Mouse (Mus musculus) ES-E14 (cell line): ENCODE data around the gene Trabd. TPM values are rescaled to one million over a fixed set of nuclear protein-coding genes. Genes with fewer than 3 reads are reported as not detected.
A peak's percentile ranks its signal among the peaks of the same experiment; 100 is the strongest.

ENCODE experiments used
- DNase-seq: peaks from one replicate; pipeline ENCODE4 v3.0.0-alpha.2; 2013; ENCODE audit warnings: low read depth, low spot score
- H3K27ac ChIP-seq: 2 replicates; pipeline ENCODE4 v1.5.1; 2012; ENCODE audit warnings: low read depth, mild to moderate bottlenecking, low read length, moderate library complexity, mixed read lengths; ENCODE audit not compliant: poor library complexity, insufficient read depth, severe bottlenecking
- H3K36me3 ChIP-seq: 2 replicates; pipeline ENCODE4 v1.6.1; 2012; ENCODE audit warnings: mild to moderate bottlenecking, low read length, moderate library complexity, mixed read lengths; ENCODE audit not compliant: control insufficient read depth, poor library complexity, insufficient read depth, severe bottlenecking
- H3K4me1 ChIP-seq, 2 experiments: fragments of 150-350 bp in 1 of 2; sonication (generic) in 1 of 2; 2 replicates each; pipeline ENCODE4 v1.6.1; 2012; ENCODE audit warnings: low read length in 2 of 2, mild to moderate bottlenecking in 1 of 2, mixed read lengths in 1 of 2; ENCODE audit not compliant: control insufficient read depth in 2 of 2, insufficient read depth in 2 of 2, poor library complexity in 1 of 2
- H3K4me3 ChIP-seq, 2 experiments: fragments of 150-350 bp in 1 of 2; sonication (generic) in 1 of 2; 2 replicates each; pipeline ENCODE4 v1.5.1; 2012; ENCODE audit warnings: low read length in 2 of 2, low read depth in 1 of 2, mild to moderate bottlenecking in 1 of 2, mixed read lengths in 1 of 2; ENCODE audit not compliant: insufficient read depth in 1 of 2, poor library complexity in 1 of 2, severe bottlenecking in 1 of 2
- H3K9ac ChIP-seq: 2 replicates; pipeline ENCODE4 v1.6.1; 2012; ENCODE audit warnings: low read depth, mild to moderate bottlenecking, low read length, mixed read lengths; ENCODE audit not compliant: poor library complexity, insufficient read depth, severe bottlenecking
- H3K9me3 ChIP-seq: fragments of 150-350 bp; sonication (generic); 2 replicates; pipeline ENCODE4 v1.6.1; 2012; ENCODE audit warnings: low read depth, mild to moderate bottlenecking, low read length; ENCODE audit not compliant: control insufficient read depth, insufficient read depth
- CHD2 ChIP-seq: IDR thresholded peaks from 2 replicates; pipeline ENCODE4 v1.6.1; 2014; ENCODE audit warnings: mild to moderate bottlenecking, low read depth, low read length, inconsistent platforms
- HCFC1 ChIP-seq: IDR thresholded peaks from 2 replicates; pipeline ENCODE4 v1.6.1; 2012; ENCODE audit warnings: low read length, inconsistent platforms, borderline replicate concordance; ENCODE audit not compliant: insufficient read depth
- MAFK ChIP-seq: IDR thresholded peaks from 2 replicates; pipeline ENCODE4 v1.6.1; 2014; ENCODE audit warnings: mild to moderate bottlenecking, low read depth, low read length, inconsistent platforms; ENCODE audit not compliant: insufficient read depth
- ZC3H11A ChIP-seq: IDR thresholded peaks from 2 replicates; pipeline ENCODE4 v1.6.1; 2012; ENCODE audit warnings: low read depth, mild to moderate bottlenecking, inconsistent platforms, low read length, borderline replicate concordance
- ZNF384 ChIP-seq: IDR thresholded peaks from 2 replicates; pipeline ENCODE4 v1.6.1; 2012; ENCODE audit warnings: low read depth, low read length, inconsistent platforms
- in situ Hi-C, 2 experiments: fragments of 600-800 bp; cut with MboI; formaldehyde crosslinking; loops; one replicate each; pipeline ENCODE4 v1.15.1; 2025; ENCODE audit warnings: low sequenced_read_pairs in 2 of 2, inconsistent platforms in 1 of 2; ENCODE audit not compliant: unreplicated experiment in 2 of 2
- total RNA-seq: library from RNA; depleted of rRNA; stranded (reverse); fragments of 300-350 nt; gene quantifications from 2 replicates; pipeline ENCODE4 v1.2.3, GENCODE M21; 2012

Trabd gene
- total RNA-seq, 1 experiment, result 29.9 TPM

DNA sequence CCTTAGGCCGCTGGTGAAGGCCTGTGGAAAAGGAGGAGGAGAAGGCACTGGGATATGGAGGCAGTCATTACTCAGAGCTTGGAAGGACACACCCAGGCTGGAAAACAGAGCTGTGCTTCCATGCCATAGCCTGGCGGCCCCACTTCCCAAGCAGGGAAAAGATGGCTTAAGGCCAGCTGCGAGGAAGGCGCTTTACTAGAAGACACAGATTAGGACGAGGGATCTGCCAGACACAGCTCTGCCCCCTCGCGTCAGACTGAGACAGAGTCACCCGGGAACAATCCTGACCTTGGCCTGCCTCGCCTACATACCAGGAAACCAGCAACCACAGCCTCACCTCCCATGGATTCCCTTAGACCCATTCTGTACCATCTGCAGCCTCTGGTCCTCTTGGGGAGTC lies 35.2 kb downstream of the Trabd start:
- no peak for DNase-seq
- TF ChIP-seq HCFC1 (no peak), ZNF384 (no peak), CHD2 (no peak), MAFK (no peak), ZC3H11A (no peak)
- Histone ChIP-seq H3K9ac (no peak overlapping the region), H3K4me3 (no peak overlapping the region), H3K4me1 (no peaks in the 10 kb centered on the region), H3K36me3 (peaks cover 51% of the 10 kb centered on the region), H3K9me3 (no peaks in the 10 kb centered on the region), H3K27ac (no peak overlapping the region)
- in situ Hi-C loops, result no loop called here

DNA sequence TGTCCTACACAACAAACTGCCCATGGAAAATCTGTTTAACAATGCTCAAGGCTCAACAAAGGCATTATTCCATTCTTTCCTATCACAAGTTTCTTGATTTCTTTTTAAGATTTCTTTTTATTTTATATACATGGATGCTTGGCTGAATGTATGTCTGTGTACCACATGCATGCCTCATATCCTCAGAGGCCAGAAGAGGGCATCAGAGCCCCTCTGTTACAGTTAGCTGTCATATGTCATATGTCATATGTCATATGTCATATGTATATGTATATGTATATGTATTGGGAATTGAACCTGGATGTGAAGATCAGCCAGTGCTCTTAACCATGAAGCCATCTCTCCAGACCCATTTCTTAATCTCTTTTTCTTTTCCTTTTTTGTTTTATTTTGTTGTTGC lies 43.1 kb downstream of the Trabd start:
- no peak for DNase-seq
- Histone ChIP-seq H3K27ac (no peak overlapping the region), H3K4me3 (no peak overlapping the region), H3K4me1 (peaks cover 0 to 5% of the 10 kb centered on the region in 2 experiments; a peak in 1 of 4 replicates), H3K9ac (no peak overlapping the region), H3K36me3 (peaks cover 15% of the 10 kb centered on the region), H3K9me3 (no peaks in the 10 kb centered on the region)
- TF ChIP-seq ZNF384, result no peak
- TF ChIP-seq CHD2, result no peak
- TF ChIP-seq ZC3H11A, result no peak
- TF ChIP-seq MAFK, result no peak
- TF ChIP-seq HCFC1, result no peak
- in situ Hi-C loops, result no loop called here

DNA sequence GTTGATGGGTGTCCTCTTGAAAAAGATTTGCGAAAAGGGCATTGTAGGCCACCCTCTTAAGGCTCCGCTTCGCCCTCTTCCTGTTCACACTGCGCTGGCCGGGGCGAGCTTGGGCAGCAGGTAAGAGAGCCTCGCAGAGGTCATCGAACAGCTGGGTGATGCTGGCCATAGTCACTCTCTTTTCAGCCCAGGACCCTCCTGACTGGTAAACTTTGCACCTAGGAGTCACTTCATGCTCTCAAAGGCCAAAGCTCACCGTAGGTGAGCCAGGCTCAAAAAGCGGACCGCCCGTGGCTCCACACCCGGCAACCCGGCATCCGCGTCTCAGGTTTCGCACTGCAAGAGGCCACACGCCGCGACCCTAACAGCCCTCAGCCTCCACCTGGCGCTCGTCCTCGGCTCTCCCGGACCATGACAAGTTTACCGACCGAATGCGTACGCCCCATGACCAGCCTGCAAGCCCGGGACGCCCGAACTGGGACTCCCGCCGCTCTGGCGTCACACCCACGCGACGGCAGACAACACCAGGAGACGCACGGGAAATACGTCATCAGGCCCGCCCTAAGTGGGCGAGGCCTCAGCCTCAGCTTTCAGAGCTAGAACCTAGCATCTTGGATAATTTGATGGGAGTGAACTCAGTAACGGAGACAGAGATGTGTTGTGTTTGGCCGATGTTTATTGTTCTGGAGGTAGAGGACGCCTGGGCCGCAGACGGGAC lies 47.9 kb downstream of the Trabd start, which contains the start of gene Tubgcp6:
TSS of gene Tubgcp6 (minus strand) at position 464 of the 718 bp plus-strand sequence.
- H3K9ac ChIP-seq, result peak within 1 kb of the TSS; percentile 96
- peak within 1 kb of the TSS; percentile 69 to 93 for H3K4me3 ChIP-seq
- in situ Hi-C loops, result no loop called here
- no peak for TF ChIP-seq CHD2
- TF ChIP-seq HCFC1, result peak; percentile 83
- H3K4me1 ChIP-seq, result peaks cover 0 to 8% of the 10 kb centered on the region in 2 experiments; a peak in 1 of 4 replicates
- H3K9me3 ChIP-seq, result no peaks in the 10 kb centered on the region
- DNase-seq, result peak; percentile 95
- H3K36me3 ChIP-seq, result peaks cover 3% of the 10 kb centered on the region; the same call in 1 of the 2 replicates
- H3K27ac ChIP-seq, result peak within 1 kb of the TSS; percentile 18; the same call in 1 of the 2 replicates

DNA sequence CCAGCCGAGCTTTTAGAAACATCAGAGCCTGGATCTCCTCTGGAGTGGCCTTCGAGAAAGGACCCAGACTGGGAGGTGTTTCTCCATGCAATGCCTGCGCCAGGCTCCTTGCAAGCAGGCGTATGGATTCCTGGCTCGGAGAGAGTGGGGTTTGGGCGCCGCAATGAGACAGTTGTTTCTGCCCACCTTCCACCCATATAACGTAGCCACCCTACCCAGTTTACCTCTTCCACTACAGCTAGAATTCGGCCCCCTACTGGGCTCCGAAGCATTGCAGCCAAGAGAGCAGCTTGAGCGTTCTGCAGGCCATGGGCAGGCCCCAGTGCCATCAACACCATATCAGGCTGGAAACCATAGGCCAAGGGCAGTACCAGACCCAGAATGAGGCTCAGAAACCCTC lies 48.7 kb downstream of the Trabd start:
- Histone ChIP-seq H3K27ac (no peak overlapping the region), H3K4me3 (peak overlapping the region; percentile 69 to 93), H3K9me3 (no peaks in the 10 kb centered on the region), H3K9ac (peak overlapping the region; percentile 67; the same call in 1 of the 2 replicates), H3K36me3 (peaks cover 3% of the 10 kb centered on the region; the same call in 1 of the 2 replicates), H3K4me1 (peaks cover 0 to 8% of the 10 kb centered on the region in 2 experiments; a peak in 1 of 4 replicates)
- no peak for TF ChIP-seq HCFC1
- TF ChIP-seq ZNF384, result no peak
- TF ChIP-seq ZC3H11A, result no peak
- TF ChIP-seq MAFK, result no peak
- no peak for TF ChIP-seq CHD2
- DNase-seq, result no peak
- in situ Hi-C loops, result no loop called here

DNA sequence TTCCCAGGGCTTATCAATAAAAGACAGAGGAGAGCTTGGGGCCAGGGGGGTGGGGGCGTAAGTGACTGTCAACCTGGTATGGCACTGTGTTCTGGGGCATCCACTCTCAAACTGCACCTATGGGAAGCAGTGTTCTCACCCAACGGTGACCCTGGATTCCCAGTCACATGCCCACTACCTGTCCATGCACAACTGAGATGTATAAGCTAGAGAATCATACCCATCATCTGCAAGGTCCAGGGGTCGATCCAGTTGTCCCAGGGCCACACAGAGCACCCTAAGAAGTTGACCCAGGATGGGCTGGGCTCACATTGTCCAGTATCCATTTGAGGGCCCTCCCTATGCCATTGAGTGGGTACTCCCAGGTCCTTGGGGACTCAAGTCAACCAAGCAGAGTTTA lies 49.4 kb downstream of the Trabd start:
- H3K9ac ChIP-seq, result no peak overlapping the region
- no peak overlapping the region for H3K4me3 ChIP-seq
- no peak for DNase-seq
- H3K27ac ChIP-seq, result no peak overlapping the region
- in situ Hi-C loops, result no loop called here
- H3K36me3 ChIP-seq, result peaks cover 3% of the 10 kb centered on the region; the same call in 1 of the 2 replicates
- peaks cover 0 to 10% of the 10 kb centered on the region in 2 experiments; a peak in 1 of 4 replicates for H3K4me1 ChIP-seq
- H3K9me3 ChIP-seq, result no peaks in the 10 kb centered on the region
- TF ChIP-seq CHD2 (no peak), MAFK (no peak), HCFC1 (no peak), ZNF384 (no peak), ZC3H11A (no peak)
